Mouse (Mus musculus): ENCODE results near the gene Rnf144a. TPM values are rescaled to one million over a fixed set of nuclear protein-coding genes. Genes with fewer than 3 reads are reported as not detected.

Rnf144a gene
- total and polyA plus RNA-seq, 3 experiments = not detected

DNA sequence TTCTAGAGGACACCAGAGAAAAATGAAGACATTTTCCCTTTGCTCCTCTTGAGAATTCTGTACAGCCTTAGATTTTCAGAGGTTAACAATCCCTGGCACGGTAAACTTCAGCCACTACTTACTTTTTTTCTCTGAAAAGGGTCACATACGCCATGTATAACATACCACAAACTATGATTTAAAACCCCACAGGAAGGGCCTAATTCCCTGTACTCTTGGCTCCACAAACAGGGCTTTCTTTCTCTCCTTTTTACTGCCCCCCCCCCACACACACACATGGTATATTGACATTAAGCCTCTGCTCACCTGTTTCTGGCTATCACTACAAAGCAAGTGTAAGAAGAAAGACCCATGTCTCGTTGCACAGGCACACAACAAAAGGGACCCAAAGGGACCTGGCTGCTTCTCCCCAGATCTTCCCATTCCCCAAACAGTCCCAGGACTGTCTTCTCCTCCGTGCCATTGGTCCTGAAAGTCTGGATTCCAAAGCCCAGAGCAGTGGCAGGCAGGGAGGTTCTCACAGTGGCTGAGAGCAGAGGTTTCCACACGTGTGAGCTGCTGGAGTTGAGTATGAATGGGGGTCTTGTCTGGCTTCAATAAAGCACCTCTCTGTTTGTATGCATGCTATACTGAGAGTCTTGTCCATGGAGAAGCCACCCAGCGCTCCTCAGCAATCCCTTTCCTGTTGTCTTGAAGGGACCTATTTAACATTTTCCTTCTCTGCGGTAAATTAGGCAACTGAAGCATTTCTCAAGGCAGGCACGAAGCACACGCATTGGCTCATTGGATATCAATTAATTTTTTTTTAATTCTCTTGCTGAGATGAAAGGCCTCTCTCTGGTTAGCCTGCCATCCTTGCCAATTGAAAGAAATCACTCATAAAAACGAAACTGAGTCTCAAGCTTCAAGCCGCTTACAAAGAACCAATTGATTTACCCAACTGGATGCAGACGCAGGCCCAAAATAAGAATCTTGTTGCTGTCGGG lies 20.3 kb downstream of the Rnf144a start:
- H3K9ac ChIP-seq (ENCODE audit: control insufficient read depth, low read depth, low read length, poor library complexity, severe bottlenecking) = no peak overlapping the region
- H3K4me1 ChIP-seq (ENCODE audit: control insufficient read depth in 1 of 2, insufficient read depth in 2 of 2, low read length in 2 of 2) = no peaks in the 10 kb centered on the region
- no peak for TF ChIP-seq MAFK (IDR thresholded peaks at IDR 0.05; ENCODE audit: borderline replicate concordance, low read depth, low read length)
- no peak for TF ChIP-seq USF1 (IDR thresholded peaks at IDR 0.05; ENCODE audit: low read depth, low read length)
- no peak overlapping the region for H3K4me3 ChIP-seq (ENCODE audit: control insufficient read depth in 1 of 2, insufficient read depth in 1 of 2, low read depth in 2 of 2, low read length in 2 of 2)
- no peaks in the 10 kb centered on the region for H3K9me3 ChIP-seq (replicated peaks; ENCODE audit: insufficient read depth, low read length)
- DNase-seq (ENCODE audit: low read depth, low spot score) = no peak
- no peaks in the 10 kb centered on the region for H3K79me2 ChIP-seq (ENCODE audit: control insufficient read depth, insufficient read depth, low read length, poor library complexity)
- H3K36me3 ChIP-seq (ENCODE audit: control insufficient read depth in 1 of 2, insufficient read depth in 2 of 2, low read length in 2 of 2) = no peaks in the 10 kb centered on the region
- no peaks in the 10 kb centered on the region for H3K27me3 ChIP-seq (ENCODE audit: control insufficient read depth in 1 of 2, insufficient read depth in 2 of 2, low read length in 2 of 2)
- H3K27ac ChIP-seq (ENCODE audit: control insufficient read depth, low read depth, low read length) = no peak overlapping the region

- no peaks in the 10 kb centered on the region for H3K36me3 ChIP-seq (ENCODE audit: control insufficient read depth in 1 of 2, insufficient read depth in 2 of 2, low read length in 2 of 2)
- H3K9ac ChIP-seq (ENCODE audit: control insufficient read depth, low read depth, low read length, poor library complexity, severe bottlenecking) = no peak overlapping the region
- no peaks in the 10 kb centered on the region for H3K9me3 ChIP-seq (replicated peaks; ENCODE audit: insufficient read depth, low read length)
- no peaks in the 10 kb centered on the region for H3K4me1 ChIP-seq (ENCODE audit: control insufficient read depth in 1 of 2, insufficient read depth in 2 of 2, low read length in 2 of 2)
- H3K27ac ChIP-seq (ENCODE audit: control insufficient read depth, low read depth, low read length) = no peak overlapping the region
- no peak overlapping the region for H3K4me3 ChIP-seq (ENCODE audit: control insufficient read depth in 1 of 2, insufficient read depth in 1 of 2, low read depth in 2 of 2, low read length in 2 of 2)
- no peaks in the 10 kb centered on the region for H3K27me3 ChIP-seq (ENCODE audit: control insufficient read depth in 1 of 2, insufficient read depth in 2 of 2, low read length in 2 of 2)
- TF ChIP-seq CHD2 (IDR thresholded peaks at IDR 0.05; ENCODE audit: low read length) = no peak
- no peak for TF ChIP-seq RCOR1 (IDR thresholded peaks at IDR 0.05; ENCODE audit: low read depth, low read length)
- TF ChIP-seq GATA1 (IDR thresholded peaks at IDR 0.05; ENCODE audit: low read depth, low read length) = no peak
- TF ChIP-seq TCF12 (IDR thresholded peaks at IDR 0.05; ENCODE audit: low read depth, low read length) = no peak
- TF ChIP-seq ELF1 (IDR thresholded peaks at IDR 0.05; ENCODE audit: low read depth, low read length) = no peak
- TF ChIP-seq USF2 (IDR thresholded peaks at IDR 0.05; ENCODE audit: borderline replicate concordance in 1 of 2, insufficient read depth in 1 of 2, low read depth in 1 of 2, low read length in 2 of 2) = no peak
- TF ChIP-seq NRF1 (IDR thresholded peaks at IDR 0.05; ENCODE audit: insufficient read depth, low read depth, low read length, poor library complexity, severe bottlenecking) = no peak
- no peak for TF ChIP-seq MAFK (IDR thresholded peaks at IDR 0.05; ENCODE audit: borderline replicate concordance, low read depth, low read length)
- no peak for TF ChIP-seq CTCF (IDR thresholded peaks at IDR 0.05 in 2 of 3, conservative IDR thresholded peaks at IDR 0.05 in 1 of 3; ENCODE audit: control insufficient read depth in 1 of 3, insufficient read depth in 1 of 3, low read depth in 2 of 3, low read length in 3 of 3, poor library complexity in 1 of 3, severe bottlenecking in 1 of 3)
- TF ChIP-seq ZMIZ1 (IDR thresholded peaks at IDR 0.05; ENCODE audit: low read depth, low read length) = no peak
- no peak for TF ChIP-seq ZNF384 (IDR thresholded peaks at IDR 0.05; ENCODE audit: low read depth, low read length)
- TF ChIP-seq MEF2A (IDR thresholded peaks at IDR 0.05; ENCODE audit: extremely low read depth, insufficient replicate concordance, low read depth, low read length, poor library complexity, severe bottlenecking) = no peak
- no peak for TF ChIP-seq RAD21 (IDR thresholded peaks at IDR 0.05; ENCODE audit: low read depth, low read length)
- TF ChIP-seq ZKSCAN1 (IDR thresholded peaks at IDR 0.05; ENCODE audit: low read depth, low read length) = no peak
- no peak for TF ChIP-seq USF1 (IDR thresholded peaks at IDR 0.05; ENCODE audit: low read depth, low read length)
- no peak for TF ChIP-seq EP300 (IDR thresholded peaks at IDR 0.05; ENCODE audit: low read depth in 1 of 2, low read length in 2 of 2)
- no peak for TF ChIP-seq SIN3A (IDR thresholded peaks at IDR 0.05; ENCODE audit: low read length)
- no peak for TF ChIP-seq BHLHE40 (IDR thresholded peaks at IDR 0.05; ENCODE audit: borderline replicate concordance, low read depth, low read length)
- no peaks in the 10 kb centered on the region for H3K79me2 ChIP-seq (ENCODE audit: control insufficient read depth, insufficient read depth, low read length, poor library complexity)
- DNase-seq (ENCODE audit: low read depth, low spot score) = no peak
Observed at GRCm38 (mm10) chr12:26393291-26393690, 21.8 kb downstream of the Rnf144a start.

Measured in MEL (cell line).